Mouse (Mus musculus) heart, embryonic 14.5 days (tissue): ENCODE measurements around the gene Nova2. TPM values are rescaled to one million over a fixed set of nuclear protein-coding genes. Genes with fewer than 3 reads are reported as not detected.

Source experiments
- ATAC-seq: fragments of 200-750 bp; cut with Nextera tagmentation; 2 replicates; pipeline ENCODE4 v1.8.0; 2017; ENCODE audit warnings: low read depth, moderate TSS enrichment; ENCODE audit not compliant: insufficient number of reproducible peaks, insufficient read depth, low FRiP score
- H3K27ac ChIP-seq, 2 experiments: fragments of 200-500 bp in 1 of 2; fragments of 300-500 bp in 1 of 2; sonication (generic) in 1 of 2; replicated peaks in 1 of 2; 2 replicates each; pipeline ENCODE4 v1.5.1; 2012 to 2014; ENCODE audit warnings: low read depth in 2 of 2, low read length in 2 of 2, control low read depth in 1 of 2, mild to moderate bottlenecking in 1 of 2, mixed read lengths in 1 of 2; ENCODE audit not compliant: control insufficient read depth in 1 of 2, insufficient read depth in 1 of 2
- H3K27me3 ChIP-seq: fragments of 300-500 bp; sonication (generic); 2 replicates; pipeline ENCODE4 v1.6.1; 2014; ENCODE audit warnings: mild to moderate bottlenecking, low read length, control low read depth; ENCODE audit not compliant: control insufficient read depth, insufficient read depth
- H3K36me3 ChIP-seq: fragments of 300-500 bp; sonication (generic); 2 replicates; pipeline ENCODE4 v1.6.1; 2014; ENCODE audit warnings: mild to moderate bottlenecking, control low read depth, low read length, mixed read lengths; ENCODE audit not compliant: control insufficient read depth, insufficient read depth
- H3K4me1 ChIP-seq, 2 experiments: fragments of 200-500 bp in 1 of 2; fragments of 300-500 bp in 1 of 2; sonication (generic) in 1 of 2; 2 replicates each; pipeline ENCODE4 v1.6.1; 2012 to 2014; ENCODE audit warnings: low read length in 2 of 2, control low read depth in 1 of 2, mixed read lengths in 1 of 2; ENCODE audit not compliant: control insufficient read depth in 2 of 2, insufficient read depth in 2 of 2
- H3K4me2 ChIP-seq: fragments of 300-500 bp; sonication (generic); 2 replicates; pipeline ENCODE4 v1.6.1; 2014; ENCODE audit warnings: mild to moderate bottlenecking, low read length
- H3K4me3 ChIP-seq, 2 experiments: fragments of 200-500 bp in 1 of 2; fragments of 300-500 bp in 1 of 2; sonication (generic) in 1 of 2; 2 replicates each; pipeline ENCODE4 v1.5.1; 2012 to 2014; ENCODE audit warnings: low read length in 2 of 2, mild to moderate bottlenecking in 2 of 2, control low read depth in 1 of 2, low read depth in 1 of 2, moderate library complexity in 1 of 2; ENCODE audit not compliant: control insufficient read depth in 1 of 2, insufficient read depth in 1 of 2
- H3K9ac ChIP-seq: fragments of 300-500 bp; sonication (generic); 2 replicates; pipeline ENCODE4 v1.6.1; 2014; ENCODE audit warnings: mild to moderate bottlenecking, low read length
- H3K9me3 ChIP-seq: fragments of 300-500 bp; sonication (generic); 2 replicates; pipeline ENCODE4 v1.6.1; 2016; ENCODE audit warnings: low read length, control low read depth; ENCODE audit not compliant: control insufficient read depth
- WGBS: fragments of 180-500 bp; shearing (Covaris S2); extraction: QIAGEN DNeasy Blood & Tissue Kit; methylation state at CpG from one replicate; pipeline ENCODE4 v1.1.7; 2014; 5-methylcytosine and 5-hydroxymethylcytosine counted together
- polyA plus RNA-seq: library from polyadenylated mRNA; unstranded; fragments of >200 nt; fragmentation: Nextera tagmentation; extraction: Ambion mirVana; gene quantifications from 2 replicates; pipeline ENCODE4 v1.2.1, GENCODE M21; 2014

Gene Nova2
- polyA plus RNA-seq, 1 experiment from 2014 or later, result 0.57 TPM

GRCm38 (mm10) chr7:19010581-19010980, 84.9 kb downstream of the Nova2 start:
- no peak for ATAC-seq
- peaks cover 5 to 25% of the 10 kb centered on the region in 2 experiments; a peak in 3 of 4 replicates for H3K4me1 ChIP-seq
- no peak overlapping the region for H3K4me2 ChIP-seq
- no peak overlapping the region for H3K27ac ChIP-seq
- H3K4me3 ChIP-seq, result no peak overlapping the region
- H3K36me3 ChIP-seq, result peaks cover 23% of the 10 kb centered on the region
- no peaks in the 10 kb centered on the region for H3K27me3 ChIP-seq
- WGBS, result 67% methylated on average over 7 of the region's 7 CpGs
- no peaks in the 10 kb centered on the region for H3K9me3 ChIP-seq
- H3K9ac ChIP-seq, result no peak overlapping the region

DNA sequence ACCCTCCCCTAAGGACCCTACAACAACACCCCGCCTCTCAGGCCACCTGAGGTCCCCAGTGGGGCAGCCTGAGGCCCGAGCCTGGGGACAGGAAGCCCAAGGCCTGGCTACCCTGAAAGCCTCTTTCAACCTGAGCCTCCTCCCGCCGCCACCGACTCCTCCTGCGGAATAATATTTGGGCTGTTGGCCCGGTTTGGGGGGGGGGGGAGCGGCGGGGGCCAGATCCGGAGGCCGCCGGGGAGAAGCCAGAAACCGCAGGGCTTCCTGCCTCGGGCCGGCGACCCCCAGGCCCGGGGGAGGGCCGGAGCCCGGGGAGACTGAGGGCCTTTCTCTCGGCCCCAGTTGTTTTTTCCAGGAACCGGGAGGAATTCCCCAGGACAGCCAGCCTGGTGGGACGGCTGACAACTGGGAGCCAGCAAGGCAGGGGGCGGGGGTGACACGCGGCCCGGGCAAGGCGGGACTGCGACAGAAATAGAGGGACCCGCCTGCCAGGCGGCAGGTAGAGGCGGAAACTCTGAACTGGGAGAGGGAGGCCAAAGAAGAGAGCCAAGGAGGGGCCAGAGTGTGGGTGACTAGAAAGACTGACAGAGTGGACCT, 86.4 kb downstream of the Nova2 start:
- Histone ChIP-seq H3K9ac (peak overlapping the region; percentile 81), H3K4me2 (peak overlapping the region; percentile 91), H3K36me3 (peaks cover 8% of the 10 kb centered on the region), H3K27me3 (no peaks in the 10 kb centered on the region), H3K27ac (peak overlapping the region in 1 of 2 experiments; percentile 77; a peak in 2 of 4 replicates), H3K4me3 (peak overlapping the region; percentile 39 to 47), H3K4me1 (peaks cover 5 to 12% of the 10 kb centered on the region in 2 experiments; a peak in 3 of 4 replicates), H3K9me3 (no peaks in the 10 kb centered on the region)
- ATAC-seq, result peak; percentile 58
- WGBS, result under 1% methylated on average over 26 of the region's 31 CpGs

DNA sequence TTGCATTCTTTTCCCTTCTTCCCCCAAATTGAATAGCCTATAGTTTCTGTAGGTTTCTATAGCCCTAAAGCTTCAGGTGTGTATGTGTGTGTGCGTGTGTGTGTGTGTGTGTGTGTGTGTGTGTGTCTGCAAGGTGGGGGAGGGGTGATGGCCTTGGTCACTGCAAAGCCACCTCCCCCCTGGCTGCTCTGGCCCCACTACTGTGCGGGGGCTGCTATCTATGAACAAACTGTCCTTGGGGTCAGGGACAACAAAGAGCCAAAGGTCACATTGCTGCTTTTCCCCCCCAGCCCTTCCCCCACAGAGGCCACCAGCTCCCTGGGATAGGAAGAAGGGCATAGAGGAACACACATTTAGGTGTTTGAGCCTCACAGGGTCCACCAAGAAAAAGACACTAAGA, 87.2 kb downstream of the Nova2 start:
- WGBS, result 34% methylated on average over 2 of the region's 2 CpGs
- Histone ChIP-seq H3K4me1 (peaks cover 5 to 12% of the 10 kb centered on the region in 2 experiments; a peak in 3 of 4 replicates), H3K4me2 (peak overlapping the region; percentile 91), H3K9ac (peak overlapping the region; percentile 81; the same call in 1 of the 2 replicates), H3K27me3 (no peaks in the 10 kb centered on the region), H3K4me3 (no peak overlapping the region), H3K9me3 (no peaks in the 10 kb centered on the region), H3K36me3 (0 out of 2 replicates have a peak, but pooled peaks cover under 1% of the 10 kb centered on the region), H3K27ac (no peak overlapping the region)
- no peak for ATAC-seq

DNA sequence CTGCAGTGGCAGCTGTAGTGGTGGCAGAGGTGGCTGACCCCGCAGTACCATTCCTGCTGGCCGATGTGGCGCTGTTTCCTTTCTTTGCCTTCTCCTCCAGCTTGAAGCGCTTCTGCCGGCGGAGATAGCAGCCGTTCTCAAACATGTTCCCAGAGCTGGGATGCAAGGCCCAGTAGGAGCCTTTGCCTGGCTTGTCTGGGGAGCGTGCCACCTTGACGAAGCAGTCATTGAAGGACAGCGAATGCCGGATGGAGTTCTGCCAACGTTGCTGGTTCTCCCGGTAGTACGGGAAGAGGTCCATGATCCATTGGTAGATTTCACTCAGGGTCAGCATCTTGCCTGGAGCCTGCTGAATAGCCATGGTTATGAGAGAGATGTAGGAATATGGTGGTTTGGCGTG, 88.8 kb downstream of the Nova2 start:
- Histone ChIP-seq H3K4me3 (no peak overlapping the region), H3K4me1 (peaks cover 5 to 12% of the 10 kb centered on the region in 2 experiments; a peak in 3 of 4 replicates)
- 59% methylated on average over 15 of the region's 15 CpGs for WGBS

More for the DNA sequence above, 88.8 kb downstream of the Nova2 start:
- H3K9me3 ChIP-seq, result no peaks in the 10 kb centered on the region
- no peak overlapping the region for H3K9ac ChIP-seq
- ATAC-seq, result no peak
- no peaks in the 10 kb centered on the region for H3K36me3 ChIP-seq
- H3K27me3 ChIP-seq, result no peaks in the 10 kb centered on the region
- no peak overlapping the region for H3K27ac ChIP-seq
- H3K4me2 ChIP-seq, result no peak overlapping the region

Other genes starting within 250 kb of the Nova2 start
- not detected in 2 replicates for gene Psg20, start 239.7 kb upstream of the Nova2 start, polyA plus RNA-seq
- not detected in 2 replicates for gene Psg22, start 207.8 kb upstream of the Nova2 start, polyA plus RNA-seq
- not detected in 2 replicates for gene Psg19, start 127.4 kb upstream of the Nova2 start, polyA plus RNA-seq
- not detected in 2 replicates for gene Psg17, start 104.3 kb upstream of the Nova2 start, polyA plus RNA-seq
- 0.16 and 0.46 TPM in 2 replicates for gene Mill2, start 85.9 kb upstream of the Nova2 start, polyA plus RNA-seq
- 0.93 and 1.8 TPM in 2 replicates for gene Pglyrp1, start 54.6 kb upstream of the Nova2 start, polyA plus RNA-seq
- 12.2 and 14.3 TPM in 2 replicates for gene Ccdc61, start 15.5 kb upstream of the Nova2 start, polyA plus RNA-seq
- not detected in 2 replicates for gene Nanos2, start 61.5 kb downstream of the Nova2 start, polyA plus RNA-seq
- gene Mypop, start 65.4 kb downstream of the Nova2 start, polyA plus RNA-seq, result 1.3 and 1.6 TPM in 2 replicates
- gene Irf2bp1, start 78.2 kb downstream of the Nova2 start, polyA plus RNA-seq, result 14.8 and 17.8 TPM in 2 replicates
- gene Foxa3, start 97.7 kb downstream of the Nova2 start, polyA plus RNA-seq, result not detected in 2 replicates
- 15.8 and 16.3 TPM in 2 replicates for gene Sympk, start 98.5 kb downstream of the Nova2 start, polyA plus RNA-seq
- not detected in 2 replicates for gene Rsph6a, start 128.8 kb downstream of the Nova2 start, polyA plus RNA-seq
- 19.6 and 20.4 TPM in 2 replicates for gene Dmwd, start 150.3 kb downstream of the Nova2 start, polyA plus RNA-seq
- 31.1 and 36.0 TPM in 2 replicates for gene Dmpk, start 158.0 kb downstream of the Nova2 start, polyA plus RNA-seq
- 7.3 and 8.3 TPM in 2 replicates for gene Six5, start 168.7 kb downstream of the Nova2 start, polyA plus RNA-seq
- gene Gm4969, start 192.5 kb downstream of the Nova2 start, polyA plus RNA-seq, result 1.2 TPM in 2 replicates
- gene Fbxo46, start 194.0 kb downstream of the Nova2 start, polyA plus RNA-seq, result 5.5 and 5.6 TPM in 2 replicates
- gene Qpctl, start 223.4 kb downstream of the Nova2 start, polyA plus RNA-seq, result 7.0 and 7.8 TPM in 2 replicates
- 104 and 111 TPM in 2 replicates for gene Snrpd2, start 223.8 kb downstream of the Nova2 start, polyA plus RNA-seq
- 51.5 and 52.6 TPM in 2 replicates for gene Gipr, start 240.2 kb downstream of the Nova2 start, polyA plus RNA-seq